Mouse (Mus musculus) G1E (cell line): Measurements from ENCODE around the gene Chrm3. TPM values are rescaled to one million over a fixed set of nuclear protein-coding genes. Genes with fewer than 3 reads are reported as not detected.

Experiments
- ATAC-seq: 2 replicates; pipeline ENCODE4 v1.8.0; 2016; ENCODE audit warnings: mild to moderate bottlenecking; ENCODE audit not compliant: insufficient number of reproducible peaks, poor library complexity, low FRiP score, severe bottlenecking; ENCODE audit errors: extremely low read depth
- DNase-seq: peaks from one replicate; pipeline ENCODE4 v3.0.0; 2012; ENCODE audit warnings: low spot score
- H3K27me3 ChIP-seq: 2 replicates; pipeline ENCODE4 v1.6.1; 2012; ENCODE audit warnings: mild to moderate bottlenecking, low read length, inconsistent platforms; ENCODE audit not compliant: insufficient read depth
- H3K36me3 ChIP-seq: replicated peaks from 2 replicates; pipeline ENCODE3; 2012; ENCODE audit warnings: mild to moderate bottlenecking, inconsistent platforms
- H3K4me1 ChIP-seq: 2 replicates; pipeline ENCODE4 v1.6.1; 2012; ENCODE audit warnings: low read depth, low read length, inconsistent platforms, mixed read lengths; ENCODE audit not compliant: insufficient read depth
- H3K4me3 ChIP-seq: 2 replicates; pipeline ENCODE4 v1.5.1; 2012; ENCODE audit warnings: low read depth, mild to moderate bottlenecking, inconsistent platforms, low read length, moderate library complexity, mixed read lengths
- H3K9me3 ChIP-seq: replicated peaks from 2 replicates; pipeline ENCODE4 v1.6.1; 2012; ENCODE audit warnings: inconsistent platforms
- CTCF ChIP-seq: IDR thresholded peaks from 2 replicates; pipeline ENCODE4 v1.5.1; 2012; ENCODE audit warnings: low read depth, low read length, inconsistent platforms, mixed read lengths
- GATA1 ChIP-seq: IDR thresholded peaks from 2 replicates; pipeline ENCODE4 v1.6.1; 2012; ENCODE audit warnings: borderline replicate concordance, low read length, inconsistent platforms, mixed read lengths
- GATA2 ChIP-seq: IDR thresholded peaks from 2 replicates; pipeline ENCODE4 v1.6.1; 2012; ENCODE audit warnings: low read depth, low read length, inconsistent platforms, borderline replicate concordance
- POLR2AphosphoS5 ChIP-seq: IDR thresholded peaks from 2 replicates; pipeline ENCODE4 v1.6.1; 2012; ENCODE audit warnings: low read depth, low read length, inconsistent platforms; ENCODE audit not compliant: insufficient replicate concordance
- TAL1 ChIP-seq: conservative IDR thresholded peaks from 2 replicates; pipeline ENCODE4 v1.6.1; 2012; ENCODE audit warnings: low read depth, low read length, inconsistent platforms, mixed read lengths
- polyA plus RNA-seq: library from polyadenylated mRNA; stranded (reverse); fragments of >175 nt; gene quantifications from 2 replicates; pipeline ENCODE4 v1.2.3, GENCODE M21; 2012
- total RNA-seq, 2 experiments: library from RNA; stranded (forward) in 1 of 2; stranded (reverse) in 1 of 2; fragments of 200-1000 nt in 1 of 2; fragments of >200 nt in 1 of 2; fragmentation: Nextera tagmentation in 1 of 2; gene quantifications; 2 replicates each; pipeline ENCODE4 v1.2.3; 2014 to 2017

Gene Chrm3
- total and polyA plus RNA-seq, 3 experiments = 0.16 TPM; not detected in 2

GRCm38 (mm10) chr13:9952619-9953018, 408.0 kb downstream of the Chrm3 start:
- H3K27me3 ChIP-seq = no peaks in the 10 kb centered on the region
- H3K36me3 ChIP-seq = no peaks in the 10 kb centered on the region
- DNase-seq (no peak), ATAC-seq (no peak)
- TF ChIP-seq GATA1 (no peak), POLR2AphosphoS5 (no peak), CTCF (no peak), TAL1 (no peak), GATA2 (no peak)
- H3K4me3 ChIP-seq = no peak overlapping the region
- H3K9me3 ChIP-seq = no peaks in the 10 kb centered on the region
- H3K4me1 ChIP-seq = no peaks in the 10 kb centered on the region

GRCm38 (mm10) chr13:9951376-9951775, 409.3 kb downstream of the Chrm3 start:
- Histone ChIP-seq H3K4me3 (no peak overlapping the region), H3K27me3 (no peaks in the 10 kb centered on the region), H3K9me3 (no peaks in the 10 kb centered on the region), H3K4me1 (no peaks in the 10 kb centered on the region), H3K36me3 (no peaks in the 10 kb centered on the region)
- ATAC-seq = no peak
- no peak for DNase-seq
- TF ChIP-seq GATA1 (no peak), GATA2 (no peak), POLR2AphosphoS5 (no peak), CTCF (no peak), TAL1 (no peak)

GRCm38 (mm10) chr13:9949091-9949490, 411.6 kb downstream of the Chrm3 start:
- no peaks in the 10 kb centered on the region for H3K36me3 ChIP-seq
- no peaks in the 10 kb centered on the region for H3K27me3 ChIP-seq
- no peak for TF ChIP-seq POLR2AphosphoS5
- TF ChIP-seq GATA2 = no peak
- no peak for TF ChIP-seq CTCF
- TF ChIP-seq TAL1 = no peak
- TF ChIP-seq GATA1 = no peak
- ATAC-seq = no peak
- DNase-seq = no peak
- H3K4me3 ChIP-seq = no peak overlapping the region
- no peaks in the 10 kb centered on the region for H3K9me3 ChIP-seq
- no peaks in the 10 kb centered on the region for H3K4me1 ChIP-seq

GRCm38 (mm10) chr13:9940186-9940585, 420.5 kb downstream of the Chrm3 start:
- no peaks in the 10 kb centered on the region for H3K27me3 ChIP-seq
- H3K4me1 ChIP-seq = no peaks in the 10 kb centered on the region
- no peak for TF ChIP-seq GATA2
- no peaks in the 10 kb centered on the region for H3K36me3 ChIP-seq
- DNase-seq (no peak), ATAC-seq (no peak)
- no peaks in the 10 kb centered on the region for H3K9me3 ChIP-seq
- H3K4me3 ChIP-seq = no peak overlapping the region

GRCm38 (mm10) chr13:9938798-9939485, 421.7 kb downstream of the Chrm3 start:
- H3K4me3 ChIP-seq = no peak overlapping the region
- H3K36me3 ChIP-seq = no peaks in the 10 kb centered on the region
- TF ChIP-seq GATA1 (no peak), TAL1 (no peak)
- H3K9me3 ChIP-seq = no peaks in the 10 kb centered on the region
- no peak for ATAC-seq
- no peaks in the 10 kb centered on the region for H3K4me1 ChIP-seq
- DNase-seq = no peak
- no peaks in the 10 kb centered on the region for H3K27me3 ChIP-seq

GRCm38 (mm10) chr13:9932714-9933113, 427.9 kb downstream of the Chrm3 start:
- DNase-seq = no peak

More at GRCm38 (mm10) chr13:9932714-9933113, 427.9 kb downstream of the Chrm3 start:
- Histone ChIP-seq H3K4me1 (no peaks in the 10 kb centered on the region), H3K27me3 (no peaks in the 10 kb centered on the region), H3K36me3 (no peaks in the 10 kb centered on the region), H3K9me3 (no peaks in the 10 kb centered on the region), H3K4me3 (no peak overlapping the region)
- TF ChIP-seq POLR2AphosphoS5 (no peak), GATA2 (no peak), CTCF (no peak), GATA1 (no peak), TAL1 (no peak)
- no peak for ATAC-seq
